Mouse (Mus musculus) liver, embryonic 16.5 days (tissue): ENCODE results near the gene Arl4d. TPM values are rescaled to one million over a fixed set of nuclear protein-coding genes. Genes with fewer than 3 reads are reported as not detected.
"Not testable (repeated sequence)": the region's sequence is repeated elsewhere in the genome, so short reads cannot be mapped to it uniquely, and the experiment has no call there.

Experiments
- ATAC-seq: fragments of 200-750 bp; cut with Nextera tagmentation; 2 replicates; pipeline ENCODE4 v1.8.0; 2017; ENCODE audit warnings: low read depth, mild to moderate bottlenecking, moderate number of reproducible peaks, moderate library complexity
- H3K27ac ChIP-seq: fragments of 300-500 bp; sonication (generic); 2 replicates; pipeline ENCODE4 v1.5.1; 2014; ENCODE audit warnings: mild to moderate bottlenecking, low read length
- H3K27me3 ChIP-seq: fragments of 300-500 bp; sonication (generic); 2 replicates; pipeline ENCODE4 v1.6.1; 2014; ENCODE audit warnings: low read depth, low read length, mixed read lengths; ENCODE audit not compliant: control insufficient read depth, insufficient read depth
- H3K36me3 ChIP-seq: fragments of 300-500 bp; sonication (generic); 2 replicates; pipeline ENCODE4 v1.6.1; 2014; ENCODE audit warnings: mild to moderate bottlenecking; ENCODE audit not compliant: control insufficient read depth, insufficient read depth
- H3K4me1 ChIP-seq: fragments of 300-500 bp; sonication (generic); 2 replicates; pipeline ENCODE4 v1.6.1; 2014; ENCODE audit warnings: low read depth, low read length, mixed read lengths; ENCODE audit not compliant: control insufficient read depth
- H3K4me2 ChIP-seq: fragments of 300-500 bp; sonication (generic); 2 replicates; pipeline ENCODE4 v1.6.1; 2014; ENCODE audit warnings: low read depth, low read length, mixed read lengths
- H3K4me3 ChIP-seq: fragments of 300-500 bp; sonication (generic); 2 replicates; pipeline ENCODE4 v1.5.1; 2014; ENCODE audit warnings: low read depth, mild to moderate bottlenecking, low read length
- H3K9ac ChIP-seq: fragments of 300-500 bp; sonication (generic); 2 replicates; pipeline ENCODE4 v1.6.1; 2014; ENCODE audit warnings: low read depth, low read length
- H3K9me3 ChIP-seq: fragments of 300-500 bp; sonication (generic); replicated peaks from 2 replicates; pipeline ENCODE4 v1.6.1; 2016; ENCODE audit warnings: low read length; ENCODE audit not compliant: control insufficient read depth
- WGBS: fragments of 180-500 bp; shearing (Covaris S2); extraction: QIAGEN DNeasy Blood & Tissue Kit; methylation state at CpG from one replicate; pipeline ENCODE4 v1.1.7; 2014; ENCODE audit not compliant: insufficient replicate concordance; 5-methylcytosine and 5-hydroxymethylcytosine counted together
- polyA plus RNA-seq: library from polyadenylated mRNA; unstranded; fragments of >200 nt; fragmentation: Nextera tagmentation; extraction: Ambion mirVana; gene quantifications from 2 replicates; pipeline ENCODE4 v1.2.1, GENCODE M21; 2015

The Arl4d gene
- polyA plus RNA-seq, 1 experiment from 2014 or later = 1.3 TPM

DNA sequence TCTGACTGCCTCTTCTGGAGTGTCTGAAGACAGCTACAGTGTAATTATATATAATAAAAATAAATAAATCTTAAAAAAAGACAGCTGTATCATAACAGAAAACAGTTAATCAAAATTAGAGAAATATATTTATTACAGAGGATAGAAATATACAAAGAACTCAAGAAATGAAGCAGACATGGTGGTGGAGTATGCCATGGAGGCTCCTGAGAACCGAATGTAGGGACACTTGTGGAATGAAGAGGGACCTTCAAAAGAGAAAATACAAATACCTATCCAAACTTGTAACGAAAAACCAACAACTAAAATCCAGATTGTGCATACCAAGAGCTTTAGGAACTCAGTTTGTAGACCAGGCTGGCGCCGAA lies 20.3 kb upstream of the Arl4d start:
- H3K27me3 ChIP-seq, ATAC-seq, H3K4me2 ChIP-seq, H3K4me3 ChIP-seq, H3K9me3 ChIP-seq, H3K9ac ChIP-seq, H3K36me3 ChIP-seq: not testable (repeated sequence)
- H3K4me1 ChIP-seq = peaks cover 11% of the 10 kb centered on the region
- H3K27ac ChIP-seq = peak overlapping the region; percentile 64
- WGBS = 0% methylated on average over 4 of the region's 4 CpGs

DNA sequence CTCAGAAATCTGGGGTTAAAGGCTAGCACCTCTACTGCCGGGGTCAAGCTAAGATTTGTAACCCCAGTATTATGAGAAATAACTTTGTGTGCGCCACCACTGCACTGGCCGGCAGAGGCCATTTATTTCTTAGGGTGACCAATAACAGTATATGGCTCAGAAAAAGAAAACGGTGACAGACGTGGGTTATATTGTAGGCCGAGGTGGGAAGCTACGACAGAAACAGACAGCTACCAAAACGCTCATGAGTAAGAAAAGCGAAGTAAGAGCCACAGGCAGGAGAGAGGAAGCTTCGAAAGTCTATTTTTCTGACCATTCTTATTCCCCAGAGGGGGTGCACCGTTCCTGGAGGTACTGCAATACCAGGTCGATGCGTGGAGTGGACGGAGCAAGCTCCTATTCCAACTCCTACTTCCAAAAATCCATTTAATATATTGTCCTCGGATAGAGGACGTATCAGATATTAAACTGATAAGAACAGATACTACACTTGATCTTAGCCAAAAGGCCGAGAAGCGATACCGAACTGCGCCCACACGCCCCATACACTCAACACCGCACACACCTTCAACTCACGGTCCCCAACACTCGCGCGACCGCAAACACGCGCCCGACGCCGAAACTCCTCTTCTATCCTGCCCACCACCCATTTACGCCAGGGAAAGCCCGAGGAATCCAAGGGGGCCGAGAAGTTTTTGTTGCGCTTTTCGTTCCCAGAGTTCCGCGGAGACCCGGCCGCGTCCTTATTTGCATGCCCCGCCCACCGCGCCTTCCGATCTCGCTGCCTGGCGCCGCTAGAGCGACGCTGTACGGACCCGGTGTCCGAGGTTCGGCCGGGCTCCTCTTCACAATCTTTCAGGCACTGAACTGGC lies 19.7 kb upstream of the Arl4d start:
- not testable (repeated sequence) for H3K9me3 ChIP-seq, H3K27me3 ChIP-seq, H3K36me3 ChIP-seq
- Histone ChIP-seq H3K27ac (peak overlapping the region; percentile 70), H3K9ac (peak overlapping the region; percentile 58), H3K4me3 (peak overlapping the region; percentile 52), H3K4me2 (peak overlapping the region; percentile 64), H3K4me1 (peaks cover 11% of the 10 kb centered on the region)
- WGBS = under 1% methylated on average over 43 of the region's 56 CpGs
- ATAC-seq = peak; percentile 76

DNA sequence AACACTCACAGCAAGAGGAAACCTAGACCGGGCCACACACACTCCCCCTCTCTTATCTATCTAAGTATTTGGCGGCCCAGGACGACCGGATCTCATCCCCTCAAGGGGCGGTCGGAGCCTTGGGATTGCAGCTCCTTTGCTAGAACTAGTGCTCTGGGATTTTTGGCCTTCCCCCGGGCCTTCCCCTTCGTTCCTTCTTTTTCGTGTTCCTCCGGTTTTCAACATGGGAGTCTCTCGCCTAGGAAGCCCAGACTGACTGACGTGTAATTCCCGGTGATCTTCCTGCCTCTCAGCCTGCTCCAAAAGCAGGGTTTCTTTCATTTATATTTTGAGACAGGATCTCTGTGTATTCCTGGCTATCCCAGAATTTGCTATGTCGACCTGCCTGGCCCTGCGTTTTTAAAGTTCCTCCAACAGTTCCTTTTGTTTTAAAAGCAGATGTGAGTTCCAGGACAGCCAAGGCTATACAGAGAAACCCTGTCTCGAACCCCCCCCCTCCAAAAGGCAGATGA lies 19.0 kb upstream of the Arl4d start:
- not testable (repeated sequence) for H3K27me3 ChIP-seq, H3K4me1 ChIP-seq, H3K9me3 ChIP-seq, H3K36me3 ChIP-seq
- H3K9ac ChIP-seq = peak overlapping the region; percentile 58
- peak overlapping the region; percentile 70; the same call in 1 of the 2 replicates for H3K27ac ChIP-seq
- H3K4me2 ChIP-seq = peak overlapping the region; percentile 64
- peak overlapping the region; percentile 52 for H3K4me3 ChIP-seq
- peak; percentile 0; the same call in 1 of the 2 replicates for ATAC-seq
- WGBS = 17% methylated on average over 13 of the region's 16 CpGs

DNA sequence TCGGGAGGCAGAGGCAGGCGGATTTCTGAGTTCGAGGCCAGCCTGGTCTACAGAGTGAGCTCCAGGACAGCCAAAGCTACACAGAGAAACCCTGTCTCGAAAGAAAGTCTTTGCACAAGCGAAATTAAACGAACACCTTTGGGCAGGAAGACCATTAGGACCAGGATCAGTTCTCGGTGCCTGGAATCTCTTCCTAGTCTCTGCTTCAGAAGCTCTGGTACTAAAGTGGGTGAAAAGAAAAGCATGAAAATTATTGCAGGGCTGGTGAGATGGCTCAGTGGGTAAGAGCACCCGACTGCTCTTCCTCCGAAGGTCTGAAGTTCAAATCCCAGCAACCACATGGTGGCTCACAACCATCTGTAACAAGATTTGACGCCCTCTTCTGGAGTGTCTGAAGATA lies 18.2 kb upstream of the Arl4d start:
- H3K9ac ChIP-seq, ATAC-seq, H3K4me2 ChIP-seq, H3K27me3 ChIP-seq, H3K36me3 ChIP-seq, H3K27ac ChIP-seq, H3K9me3 ChIP-seq, H3K4me3 ChIP-seq, H3K4me1 ChIP-seq: not testable (repeated sequence)
- WGBS = 84% methylated on average over 10 of the region's 10 CpGs

DNA sequence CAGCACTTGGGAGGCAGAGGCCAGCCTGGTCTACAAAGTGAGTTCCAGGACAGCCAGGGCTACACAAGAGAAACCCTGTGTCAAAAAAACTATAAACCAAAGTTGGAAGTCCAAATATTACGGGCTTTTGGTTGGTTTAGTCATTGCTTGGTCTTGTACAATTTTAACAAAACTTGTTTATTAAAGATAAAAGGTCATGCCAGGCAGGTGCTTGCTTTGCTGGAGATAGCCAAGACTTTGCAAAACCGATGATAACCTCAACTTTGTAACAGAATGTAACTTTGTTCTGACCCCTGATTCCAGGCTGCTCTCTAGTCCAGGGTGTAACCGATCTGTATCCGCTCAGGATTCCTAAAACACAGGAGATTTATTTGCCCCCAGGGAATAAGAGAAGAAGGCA lies 9.0 kb upstream of the Arl4d start:
- no peak overlapping the region for H3K4me2 ChIP-seq
- peaks cover 3% of the 10 kb centered on the region for H3K27me3 ChIP-seq
- H3K4me1 ChIP-seq = peaks cover 6% of the 10 kb centered on the region
- H3K27ac ChIP-seq = no peak overlapping the region
- H3K9me3 ChIP-seq = 0 out of 2 replicates have a peak, but pooled peaks cover 2% of the 10 kb centered on the region
- ATAC-seq = no peak
- no peak overlapping the region for H3K9ac ChIP-seq
- 69% methylated on average over 4 of the region's 4 CpGs for WGBS
- H3K36me3 ChIP-seq = no peaks in the 10 kb centered on the region
- H3K4me3 ChIP-seq = no peak overlapping the region

DNA sequence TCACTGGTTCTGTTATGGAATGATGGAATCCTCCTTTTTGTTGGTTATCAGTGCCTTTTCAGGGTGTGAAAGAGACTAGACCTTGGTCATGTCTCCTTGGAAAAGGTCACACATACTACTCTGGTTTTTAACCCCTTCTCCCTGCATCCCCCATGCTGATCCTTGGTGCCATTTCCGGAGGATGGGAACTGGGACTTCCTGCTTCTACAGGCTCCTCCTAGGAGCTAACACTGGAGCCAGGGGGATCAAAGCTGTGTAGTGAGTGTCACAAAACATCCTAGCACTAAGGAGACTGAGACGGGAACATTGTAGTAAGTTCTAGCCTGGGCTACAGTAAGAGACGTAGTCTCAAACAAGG lies 7.8 kb upstream of the Arl4d start:
- peak overlapping the region; percentile 44 for H3K4me2 ChIP-seq
- H3K27me3 ChIP-seq = peaks cover 3% of the 10 kb centered on the region
- 0 out of 2 replicates have a peak, but pooled peaks cover 2% of the 10 kb centered on the region for H3K9me3 ChIP-seq
- WGBS = 11% methylated on average over 3 of the region's 3 CpGs
- peak overlapping the region; percentile 57; the same call in 1 of the 2 replicates for H3K9ac ChIP-seq
- peak overlapping the region; percentile 22; the same call in 1 of the 2 replicates for H3K4me3 ChIP-seq
- peaks cover 15% of the 10 kb centered on the region for H3K4me1 ChIP-seq
- H3K36me3 ChIP-seq = no peaks in the 10 kb centered on the region
- H3K27ac ChIP-seq = peak overlapping the region; percentile 83
- 0 out of 2 replicates have a peak, but pooled peaks have one; percentile 0 for ATAC-seq

DNA sequence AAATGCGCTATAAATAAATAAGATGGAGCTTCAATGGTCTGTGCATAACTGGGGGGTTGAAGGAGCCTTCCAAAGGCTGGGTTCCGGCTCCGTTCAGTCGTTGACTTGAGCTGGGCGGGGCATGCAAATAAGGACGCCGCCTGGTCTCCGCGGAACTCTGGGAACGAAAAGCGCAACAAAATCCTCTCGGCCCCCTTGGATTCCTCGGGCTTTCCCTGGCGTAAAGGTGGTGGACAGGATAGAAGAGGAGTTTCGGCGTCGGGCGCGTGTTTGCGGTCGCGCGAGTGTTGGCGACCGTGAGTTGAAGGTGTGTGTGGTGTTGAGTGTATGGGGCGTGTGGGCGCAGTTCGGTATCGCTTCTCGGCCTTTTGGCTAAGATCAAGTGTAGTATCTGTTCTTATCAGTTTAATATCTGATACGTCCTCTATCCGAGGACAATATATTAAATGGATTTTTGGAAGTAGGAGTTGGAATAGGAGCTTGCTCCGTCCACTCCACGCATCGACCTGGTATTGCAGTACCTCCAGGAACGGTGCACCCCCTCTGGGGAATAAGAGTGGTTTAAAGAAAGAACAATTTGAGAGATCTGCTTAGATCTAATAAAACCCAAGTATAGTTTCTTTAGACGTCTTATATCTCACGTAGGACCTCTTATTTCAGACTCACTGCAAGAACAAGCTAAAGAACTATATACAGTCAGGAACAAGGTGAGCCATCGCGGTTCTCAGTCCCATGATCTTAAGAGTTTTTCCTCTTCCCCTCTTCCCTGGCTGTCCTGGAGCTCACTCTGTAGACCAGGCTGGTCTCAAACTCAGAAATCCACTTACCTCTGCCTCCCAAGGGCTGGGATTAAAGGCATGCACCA lies 7.2 kb upstream of the Arl4d start:
- peak overlapping the region; percentile 57 for H3K9ac ChIP-seq

DNA sequence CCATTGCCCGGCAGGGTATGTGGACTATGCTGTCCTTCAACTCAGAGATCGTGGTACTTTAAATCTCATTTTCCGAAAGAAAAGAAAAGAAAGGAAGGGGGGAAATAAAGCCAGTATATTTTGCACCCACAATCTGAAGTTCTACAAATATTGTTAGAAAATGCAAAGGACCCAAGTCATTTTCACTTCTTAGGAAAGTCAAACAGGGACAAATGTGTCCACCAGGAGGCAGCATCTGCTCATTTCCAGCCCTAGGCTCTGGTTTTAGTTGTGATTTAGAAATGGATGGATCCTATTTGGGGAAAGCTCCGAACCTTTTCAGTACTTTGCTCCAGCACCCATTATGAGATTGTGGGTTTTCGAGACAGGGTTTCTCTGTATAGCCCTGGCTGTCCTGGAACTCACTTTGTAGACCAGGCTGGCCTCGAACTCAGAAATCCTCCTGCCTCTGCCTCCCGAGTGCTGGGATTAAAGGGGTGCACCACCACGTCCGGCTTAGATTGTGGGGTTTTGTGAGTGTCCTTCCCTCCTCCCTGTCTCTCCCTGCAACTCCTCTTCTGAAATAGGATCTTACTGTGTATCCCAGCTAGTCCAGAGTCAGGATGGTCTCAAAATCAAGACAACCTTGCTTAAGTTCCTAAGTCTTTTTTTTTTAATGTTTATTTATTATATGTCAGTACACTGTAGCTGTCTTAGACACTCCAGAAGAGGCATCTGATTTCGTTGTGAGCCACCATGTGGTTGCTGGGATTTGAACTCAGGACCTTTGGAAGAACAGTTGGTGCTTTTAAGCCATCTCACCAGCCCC lies 6.4 kb upstream of the Arl4d start:
- Histone ChIP-seq H3K4me2 (no peak overlapping the region), H3K27ac (peak overlapping the region; percentile 78), H3K4me1 (peaks cover 21% of the 10 kb centered on the region), H3K9ac (no peak overlapping the region), H3K4me3 (no peak overlapping the region), H3K9me3 (0 out of 2 replicates have a peak, but pooled peaks cover 2% of the 10 kb centered on the region), H3K36me3 (no peaks in the 10 kb centered on the region), H3K27me3 (no peaks in the 10 kb centered on the region; the same call in 1 of the 2 replicates)
- 26% methylated on average over 10 of the region's 10 CpGs for WGBS
- ATAC-seq = peak; percentile 4

More for the DNA sequence above, 7.2 kb upstream of the Arl4d start:
- Histone ChIP-seq H3K27ac (peak overlapping the region; percentile 83), H3K4me3 (peak overlapping the region; percentile 22; the same call in 1 of the 2 replicates), H3K4me2 (peak overlapping the region; percentile 44), H3K4me1 (peaks cover 19% of the 10 kb centered on the region)
- H3K36me3 ChIP-seq, H3K27me3 ChIP-seq, H3K9me3 ChIP-seq: not testable (repeated sequence)
- peak; percentile 88 for ATAC-seq
- under 1% methylated on average over 37 of the region's 40 CpGs for WGBS
